Mouse (Mus musculus) lung, embryonic 16.5 days (tissue): ENCODE measurements at regions not wholly inside any gene's neighbourhood (a gene's known extent, or its start where the extent isn't known, plus 50 kb on each side); places are given as distances from the start of the nearest gene placed in this dataset.

Source experiments
- ATAC-seq: fragments of 200-750 bp; cut with Nextera tagmentation; 2 replicates; pipeline ENCODE4 v1.8.0; 2017; ENCODE audit warnings: low read depth, mild to moderate bottlenecking, moderate library complexity
- H3K27ac ChIP-seq: fragments of 300-500 bp; sonication (generic); 2 replicates; pipeline ENCODE4 v1.5.1; 2014; ENCODE audit warnings: mild to moderate bottlenecking, control low read depth, low read length
- H3K27me3 ChIP-seq: fragments of 300-500 bp; sonication (generic); 2 replicates; pipeline ENCODE4 v1.6.1; 2014; ENCODE audit warnings: low read depth, low read length, mixed read lengths; ENCODE audit not compliant: control insufficient read depth, insufficient read depth
- H3K36me3 ChIP-seq: fragments of 300-500 bp; sonication (generic); 2 replicates; pipeline ENCODE4 v1.6.1; 2014; ENCODE audit warnings: low read length; ENCODE audit not compliant: control insufficient read depth, insufficient read depth
- H3K4me1 ChIP-seq: fragments of 300-500 bp; sonication (generic); replicated peaks from 2 replicates; pipeline ENCODE4 v1.6.1; 2014; ENCODE audit warnings: low read length, mixed read lengths; ENCODE audit not compliant: control insufficient read depth, insufficient read depth
- H3K4me2 ChIP-seq: fragments of 300-500 bp; sonication (generic); 2 replicates; pipeline ENCODE4 v1.6.1; 2014; ENCODE audit warnings: low read depth, low read length, control low read depth
- H3K4me3 ChIP-seq: fragments of 300-500 bp; sonication (generic); 2 replicates; pipeline ENCODE4 v1.5.1; 2014; ENCODE audit warnings: mild to moderate bottlenecking, low read length, control low read depth
- H3K9ac ChIP-seq: fragments of 300-500 bp; sonication (generic); 2 replicates; pipeline ENCODE4 v1.6.1; 2014; ENCODE audit warnings: low read length, control low read depth
- H3K9me3 ChIP-seq: fragments of 300-500 bp; sonication (generic); 2 replicates; pipeline ENCODE4 v1.6.1; 2016; ENCODE audit warnings: low read length; ENCODE audit not compliant: control insufficient read depth
- WGBS: fragments of 180-500 bp; shearing (Covaris S2); extraction: QIAGEN DNeasy Blood & Tissue Kit; methylation state at CpG from one replicate; pipeline ENCODE4 v1.1.7; 2014; 5-methylcytosine and 5-hydroxymethylcytosine counted together

GRCm38 (mm10) chr10:118596206-118596605, 155.4 kb downstream of the Ifng start:
- no peaks in the 10 kb centered on the region for H3K36me3 ChIP-seq
- H3K4me2 ChIP-seq = no peak overlapping the region
- H3K27me3 ChIP-seq = no peaks in the 10 kb centered on the region
- peaks cover 5% of the 10 kb centered on the region; the same call in 1 of the 2 replicates for H3K4me1 ChIP-seq
- no peak overlapping the region for H3K27ac ChIP-seq
- ATAC-seq = no peak
- H3K4me3 ChIP-seq = no peak overlapping the region
- H3K9ac ChIP-seq = no peak overlapping the region
- 30% methylated on average over 8 of the region's 8 CpGs for WGBS
- H3K9me3 ChIP-seq = no peaks in the 10 kb centered on the region

GRCm38 (mm10) chr10:118598497-118598896, 157.7 kb downstream of the Ifng start:
- Histone ChIP-seq H3K4me2 (no peak overlapping the region), H3K36me3 (no peaks in the 10 kb centered on the region), H3K27me3 (no peaks in the 10 kb centered on the region), H3K4me3 (no peak overlapping the region), H3K9ac (no peak overlapping the region), H3K9me3 (no peaks in the 10 kb centered on the region), H3K27ac (no peak overlapping the region), H3K4me1 (peaks cover 5% of the 10 kb centered on the region; the same call in 1 of the 2 replicates)
- ATAC-seq = no peak
- 90% methylated on average over 4 of the region's 4 CpGs for WGBS

- ATAC-seq = no peak
Measured at GRCm38 (mm10) chr10:118599197-118599596, 158.4 kb downstream of the Ifng start.

GRCm38 (mm10) chr10:118599610-118600009, 158.8 kb downstream of the Ifng start:
- Histone ChIP-seq H3K36me3 (no peaks in the 10 kb centered on the region), H3K27ac (no peak overlapping the region), H3K27me3 (no peaks in the 10 kb centered on the region), H3K9me3 (no peaks in the 10 kb centered on the region), H3K9ac (no peak overlapping the region), H3K4me3 (no peak overlapping the region), H3K4me1 (peaks cover 5% of the 10 kb centered on the region; the same call in 1 of the 2 replicates), H3K4me2 (no peak overlapping the region)
- no peak for ATAC-seq
- WGBS = 80% methylated on average over 4 of the region's 4 CpGs

More at GRCm38 (mm10) chr10:118599197-118599596, 158.4 kb downstream of the Ifng start:
- Histone ChIP-seq H3K4me3 (no peak overlapping the region), H3K9ac (no peak overlapping the region), H3K36me3 (no peaks in the 10 kb centered on the region), H3K27me3 (no peaks in the 10 kb centered on the region), H3K27ac (no peak overlapping the region), H3K4me2 (no peak overlapping the region), H3K4me1 (peaks cover 5% of the 10 kb centered on the region; the same call in 1 of the 2 replicates), H3K9me3 (no peaks in the 10 kb centered on the region)
- 83% methylated on average over 5 of the region's 5 CpGs for WGBS

GRCm38 (mm10) chr10:118602922-118603321, 162.1 kb downstream of the Ifng start:
- H3K4me1 ChIP-seq = no peaks in the 10 kb centered on the region
- no peaks in the 10 kb centered on the region for H3K9me3 ChIP-seq
- no peak overlapping the region for H3K9ac ChIP-seq
- H3K4me2 ChIP-seq = no peak overlapping the region
- no peak overlapping the region for H3K27ac ChIP-seq
- no peak overlapping the region for H3K4me3 ChIP-seq
- H3K27me3 ChIP-seq = no peaks in the 10 kb centered on the region
- no peaks in the 10 kb centered on the region for H3K36me3 ChIP-seq
- WGBS = 31% methylated on average over 4 of the region's 4 CpGs
- ATAC-seq = no peak

GRCm38 (mm10) chr10:118603857-118604414, 163.1 kb downstream of the Ifng start:
- no peak overlapping the region for H3K9ac ChIP-seq
- WGBS = 84% methylated on average over 13 of the region's 13 CpGs
- H3K27ac ChIP-seq = no peak overlapping the region
- no peaks in the 10 kb centered on the region for H3K9me3 ChIP-seq
- ATAC-seq = no peak
- H3K4me1 ChIP-seq = no peaks in the 10 kb centered on the region
- no peaks in the 10 kb centered on the region for H3K27me3 ChIP-seq
- no peak overlapping the region for H3K4me3 ChIP-seq
- no peak overlapping the region for H3K4me2 ChIP-seq
- H3K36me3 ChIP-seq = no peaks in the 10 kb centered on the region

GRCm38 (mm10) chr10:118605156-118605821, 164.4 kb downstream of the Ifng start:
- WGBS = 87% methylated on average over 10 of the region's 10 CpGs
- no peak overlapping the region for H3K27ac ChIP-seq
- no peak overlapping the region for H3K4me2 ChIP-seq
- no peak for ATAC-seq
- H3K36me3 ChIP-seq = no peaks in the 10 kb centered on the region
- H3K4me3 ChIP-seq = no peak overlapping the region
- H3K9ac ChIP-seq = no peak overlapping the region
- no peaks in the 10 kb centered on the region for H3K9me3 ChIP-seq
- no peaks in the 10 kb centered on the region for H3K27me3 ChIP-seq
- no peaks in the 10 kb centered on the region for H3K4me1 ChIP-seq

- H3K36me3 ChIP-seq = no peaks in the 10 kb centered on the region
- 80% methylated on average over 1 of the region's 1 CpGs for WGBS
Measured at GRCm38 (mm10) chr10:118607418-118607817, 166.6 kb downstream of the Ifng start.

GRCm38 (mm10) chr10:118608376-118609145, 167.7 kb downstream of the Ifng start:
- no peak overlapping the region for H3K27ac ChIP-seq
- WGBS = 57% methylated on average over 4 of the region's 4 CpGs

More at GRCm38 (mm10) chr10:118607418-118607817, 166.6 kb downstream of the Ifng start:
- Histone ChIP-seq H3K27ac (no peak overlapping the region), H3K4me1 (no peaks in the 10 kb centered on the region), H3K4me3 (no peak overlapping the region), H3K4me2 (no peak overlapping the region), H3K9me3 (no peaks in the 10 kb centered on the region), H3K9ac (no peak overlapping the region), H3K27me3 (no peaks in the 10 kb centered on the region)
- ATAC-seq = no peak

More at GRCm38 (mm10) chr10:118608376-118609145, 167.7 kb downstream of the Ifng start:
- no peak overlapping the region for H3K4me2 ChIP-seq
- no peak overlapping the region for H3K4me3 ChIP-seq
- no peaks in the 10 kb centered on the region for H3K9me3 ChIP-seq
- no peaks in the 10 kb centered on the region for H3K27me3 ChIP-seq
- ATAC-seq = no peak
- no peaks in the 10 kb centered on the region for H3K36me3 ChIP-seq
- H3K4me1 ChIP-seq = no peaks in the 10 kb centered on the region
- no peak overlapping the region for H3K9ac ChIP-seq
